Mouse (Mus musculus): Measurements from ENCODE around the gene Gm15114. TPM values are rescaled to one million over a fixed set of nuclear protein-coding genes. Genes with fewer than 3 reads are reported as not detected.

Gm15114 gene
- not detected in 4 replicates for total RNA-seq (2023; ENCODE audit: inconsistent age)

GRCm38 (mm10) chrX:148488649-148489048 lies at the start of gene Gm15114:
TSS of gene Gm15114 (plus strand) at chrX:148488949.

Other genes starting within 250 kb of the Gm15114 start
- gene Gm8334, start 126.2 kb downstream of the Gm15114 start, total RNA-seq (2023; ENCODE audit: inconsistent age): not detected in 4 replicates
- gene Gm15127, start 174.6 kb downstream of the Gm15114 start, total RNA-seq (2023; ENCODE audit: inconsistent age): not detected in 4 replicates